Mouse (Mus musculus): ENCODE data around the gene B3gnt2.

Gene B3gnt2

DNA sequence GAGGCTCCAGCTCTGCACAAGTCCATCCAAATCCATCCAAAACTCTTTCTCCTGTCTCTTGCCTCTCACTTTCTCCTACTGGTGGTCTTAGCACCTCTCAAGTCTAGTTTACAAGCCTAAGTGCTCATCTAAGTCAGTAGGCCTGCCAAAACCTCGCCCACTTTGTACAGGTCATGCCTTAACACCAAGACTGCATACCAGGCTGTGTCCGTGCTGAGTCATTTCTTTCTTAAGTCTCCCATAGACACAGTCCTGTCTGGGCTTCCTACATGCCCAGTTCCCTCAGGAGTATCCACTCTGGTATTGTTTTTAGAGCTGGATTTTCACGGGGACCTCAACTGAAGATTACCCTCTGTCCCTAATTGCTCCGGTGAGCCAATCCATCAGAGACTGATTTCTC, 127.9 kb downstream of the B3gnt2 start:
- DNase-seq (ENCODE audit: low spot score in 2 of 2): no peak

DNA sequence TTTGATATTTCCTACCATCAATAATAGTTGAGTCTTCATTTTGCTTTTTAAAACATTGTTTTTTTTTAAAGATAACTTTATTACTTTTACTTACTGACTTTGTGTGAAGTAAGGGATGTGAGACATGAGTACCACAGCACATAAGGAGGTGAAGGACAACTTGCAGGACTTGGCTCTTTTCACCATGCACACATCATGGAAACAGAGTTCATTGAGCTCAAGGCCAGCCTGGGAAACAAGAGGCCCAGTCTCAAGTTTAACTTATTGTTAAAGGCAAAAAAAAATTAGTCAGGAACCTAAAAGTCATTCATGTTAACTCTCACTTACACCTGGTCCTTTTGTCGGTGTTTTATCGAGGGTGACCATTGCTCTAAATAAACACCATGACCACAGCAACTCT, 137.7 kb downstream of the B3gnt2 start:
- DNase-seq (ENCODE audit: low spot score in 2 of 2): no peak

GRCm38 (mm10) chr11:22720096-22720495, 140.7 kb downstream of the B3gnt2 start:
- peak; percentile 24 to 25 for DNase-seq (ENCODE audit: low spot score in 2 of 2)

- DNase-seq (ENCODE audit: low spot score in 2 of 2): peak; percentile 12 to 37
These were observed 141.2 kb downstream of the B3gnt2 start for GRCm38 (mm10) chr11:22719570-22719969.

GRCm38 (mm10) chr11:22718036-22718435, 142.7 kb downstream of the B3gnt2 start:
- DNase-seq (ENCODE audit: low spot score in 2 of 2): no peak

DNA sequence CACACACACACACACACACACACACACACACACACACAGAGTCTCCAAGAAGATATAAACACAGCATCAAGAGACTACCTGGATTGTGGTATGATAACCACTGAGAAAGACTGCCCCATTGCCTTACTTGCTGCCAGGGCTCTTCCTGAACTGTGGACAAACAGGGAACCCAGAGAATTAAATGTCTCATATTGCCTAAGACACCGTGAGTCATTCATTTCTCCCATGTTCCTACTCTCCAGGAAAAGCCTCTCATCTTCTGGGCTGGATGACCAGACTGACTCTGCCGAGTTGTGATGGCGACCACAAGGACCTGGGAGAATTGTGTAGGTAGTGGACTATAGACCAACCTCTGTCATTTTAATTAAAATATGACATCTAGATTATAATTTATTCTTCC, 149.4 kb downstream of the B3gnt2 start:
- no peak for DNase-seq (ENCODE audit: low spot score in 2 of 2)

DNA sequence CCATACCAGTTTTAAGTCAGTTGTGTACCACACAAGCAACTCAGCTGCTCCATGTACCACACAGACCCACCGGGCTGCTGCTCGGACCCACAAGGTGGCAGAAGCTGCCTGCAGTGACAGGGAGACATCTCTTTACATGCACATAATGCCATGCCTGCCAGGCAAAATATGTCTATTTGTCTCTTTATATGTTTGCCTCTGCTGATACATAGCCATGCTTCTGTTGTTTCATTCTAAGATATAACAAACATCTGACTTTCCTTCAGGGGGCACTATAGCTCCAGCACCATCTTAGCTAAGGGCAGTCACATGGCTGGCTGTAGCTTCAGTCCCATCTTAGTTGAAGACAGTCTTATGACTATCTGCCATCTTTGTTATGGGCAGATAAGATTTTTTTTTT, 150.2 kb downstream of the B3gnt2 start:
- DNase-seq (ENCODE audit: low spot score in 2 of 2): no peak

Data from right cerebral cortex, adult 2 months (tissue).